Mouse (Mus musculus): ENCODE results near the gene 5830473C10Rik. TPM values are rescaled to one million over a fixed set of nuclear protein-coding genes. Genes with fewer than 3 reads are reported as not detected.

5830473C10Rik gene
- not detected for polyA plus RNA-seq (2015; fragmentation: Illumina TruSeq; extraction: RNeasy Lipid Tissue Mini Kit (QIAGEN cat#74804); ENCODE audit: low read depth, low replicate concordance)

GRCm38 (mm10) chr5:90560743-90561142 lies at the start of gene 5830473C10Rik:
5830473C10Rik (plus strand) TSS chr5:90561107.

GRCm38 (mm10) chr5:90518356-90519100 lies 42.4 kb upstream of the 5830473C10Rik start, which contains the start of gene Afm:
Afm (plus strand) TSS chr5:90518932.

GRCm38 (mm10) chr5:90640286-90641217 lies 79.6 kb downstream of the 5830473C10Rik start, which contains the start of gene Rassf6:
Rassf6 (minus strand) TSS chr5:90640657.

Other genes with a start within 250 kb of the 5830473C10Rik start
- 45.2 TPM for gene Ankrd17, start 194.5 kb upstream of the 5830473C10Rik start, polyA plus RNA-seq (2015; fragmentation: Illumina TruSeq; extraction: RNeasy Lipid Tissue Mini Kit (QIAGEN cat#74804); ENCODE audit: low read depth, low replicate concordance)
- 3.0 TPM for gene Gm9958, start 193.9 kb upstream of the 5830473C10Rik start, polyA plus RNA-seq (2015; fragmentation: Illumina TruSeq; extraction: RNeasy Lipid Tissue Mini Kit (QIAGEN cat#74804); ENCODE audit: low read depth, low replicate concordance)
- 7.6 TPM for gene Alb, start 100.2 kb upstream of the 5830473C10Rik start, polyA plus RNA-seq (2015; fragmentation: Illumina TruSeq; extraction: RNeasy Lipid Tissue Mini Kit (QIAGEN cat#74804); ENCODE audit: low read depth, low replicate concordance)
- gene Afp, start 70.4 kb upstream of the 5830473C10Rik start, polyA plus RNA-seq (2015; fragmentation: Illumina TruSeq; extraction: RNeasy Lipid Tissue Mini Kit (QIAGEN cat#74804); ENCODE audit: low read depth, low replicate concordance) = not detected
- not detected for gene Afm, start 42.2 kb upstream of the 5830473C10Rik start, polyA plus RNA-seq (2015; fragmentation: Illumina TruSeq; extraction: RNeasy Lipid Tissue Mini Kit (QIAGEN cat#74804); ENCODE audit: low read depth, low replicate concordance)
- 1.7 TPM for gene Rassf6, start 79.5 kb downstream of the 5830473C10Rik start, polyA plus RNA-seq (2015; fragmentation: Illumina TruSeq; extraction: RNeasy Lipid Tissue Mini Kit (QIAGEN cat#74804); ENCODE audit: low read depth, low replicate concordance)
- gene Cxcl5, start 198.3 kb downstream of the 5830473C10Rik start, polyA plus RNA-seq (2015; fragmentation: Illumina TruSeq; extraction: RNeasy Lipid Tissue Mini Kit (QIAGEN cat#74804); ENCODE audit: low read depth, low replicate concordance) = 0.28 TPM
- gene Ppbp, start 207.4 kb downstream of the 5830473C10Rik start, polyA plus RNA-seq (2015; fragmentation: Illumina TruSeq; extraction: RNeasy Lipid Tissue Mini Kit (QIAGEN cat#74804); ENCODE audit: low read depth, low replicate concordance) = not detected
- gene Pf4, start 211.3 kb downstream of the 5830473C10Rik start, polyA plus RNA-seq (2015; fragmentation: Illumina TruSeq; extraction: RNeasy Lipid Tissue Mini Kit (QIAGEN cat#74804); ENCODE audit: low read depth, low replicate concordance) = 3.7 TPM
- gene Cxcl3, start 225.0 kb downstream of the 5830473C10Rik start, polyA plus RNA-seq (2015; fragmentation: Illumina TruSeq; extraction: RNeasy Lipid Tissue Mini Kit (QIAGEN cat#74804); ENCODE audit: low read depth, low replicate concordance) = not detected
- not detected for gene Cxcl15, start 233.4 kb downstream of the 5830473C10Rik start, polyA plus RNA-seq (2015; fragmentation: Illumina TruSeq; extraction: RNeasy Lipid Tissue Mini Kit (QIAGEN cat#74804); ENCODE audit: low read depth, low replicate concordance)

Measured in brain, adult 10 weeks (tissue).